8 mouse cellular contexts compared by ENCODE assay signal in genomic region chr2:27539336-27539735, GRCm38 (mm10). TPM values are rescaled to one million over a fixed set of nuclear protein-coding genes. Genes with fewer than 3 reads are reported as not detected.
DNase-seq lines count a peak whose midpoint lies in the region; ATAC-seq and TF ChIP-seq lines count a peak whose summit lies in the region.

No protein-coding gene starts in this region.

- H3K36me3 ChIP-seq in ES-Bruce4 (ENCODE audit: control insufficient read depth, insufficient read depth, low read length, poor library complexity, severe bottlenecking), result peaks cover 17% of the 10 kb centered on the region
- H3K36me3 ChIP-seq in forebrain, embryonic 13.5 days (ENCODE audit: poor library complexity, severe bottlenecking), result peaks cover 27% of the 10 kb centered on the region
- peaks cover 13% of the 10 kb centered on the region for H3K36me3 ChIP-seq in liver, embryonic 11.5 days (ENCODE audit: control insufficient read depth, insufficient read depth, low read length)
- peaks cover 13% of the 10 kb centered on the region for H3K36me3 ChIP-seq in stomach, postnatal 0 days (ENCODE audit: control insufficient read depth, insufficient read depth, low read length)

- H3K9me3 ChIP-seq in ES-Bruce4 (replicated peaks; ENCODE audit: control insufficient read depth, insufficient read depth, low read length, poor library complexity, severe bottlenecking), result no peaks in the 10 kb centered on the region
- H3K9me3 ChIP-seq in forebrain, embryonic 13.5 days (replicated peaks), result no peaks in the 10 kb centered on the region
- H3K9me3 ChIP-seq in liver, embryonic 11.5 days (ENCODE audit: control insufficient read depth, low read length), result no peaks in the 10 kb centered on the region
- H3K9me3 ChIP-seq in stomach, postnatal 0 days (ENCODE audit: control insufficient read depth, low read length), result no peaks in the 10 kb centered on the region

- peak; percentile 92 for DNase-seq in heart, adult 11 months
- no peak for DNase-seq in heart, postnatal 25 days (ENCODE audit: low spot score)
- no peak for DNase-seq in liver, embryonic 11.5 days (ENCODE audit: low spot score)
- no peak for DNase-seq in stomach, postnatal 0 days (ENCODE audit: low spot score)
- no peak for DNase-seq in right cerebral cortex, postnatal 25 days
- DNase-seq in thymus, postnatal 14 days, result no peak

- no peak for TF ChIP-seq CTCF in ES-Bruce4 (IDR thresholded peaks at IDR 0.05; ENCODE audit: low read depth, low read length)
- no peak for TF ChIP-seq CTCF in stomach, postnatal 0 days (IDR thresholded peaks at IDR 0.05; ENCODE audit: low read depth)

- WGBS in forebrain, embryonic 13.5 days, result 21% methylated on average over 5 of the region's 5 CpGs
- 20% methylated on average over 5 of the region's 5 CpGs for WGBS in liver, embryonic 11.5 days
- 15% methylated on average over 5 of the region's 5 CpGs for WGBS in stomach, postnatal 0 days

- H3K4me3 ChIP-seq in ES-Bruce4 (ENCODE audit: low read depth, low read length), result no peak overlapping the region
- peak overlapping the region; percentile 41 for H3K4me3 ChIP-seq in forebrain, embryonic 13.5 days
- H3K4me3 ChIP-seq in liver, embryonic 11.5 days (ENCODE audit: low read depth, low read length), result no peak overlapping the region
- H3K4me3 ChIP-seq in stomach, postnatal 0 days (ENCODE audit: low read depth, low read length), result no peak overlapping the region

- intact Hi-C loops in heart, postnatal 25 days (cut with DNase I), result loop anchor here (2.0 kb wide), 1 partner anchor 21 kb away; no protein-coding TSS in a partner anchor

- H3K4me1 ChIP-seq in ES-Bruce4 (ENCODE audit: control insufficient read depth, insufficient read depth, low read length), result no peaks in the 10 kb centered on the region
- peaks cover 16% of the 10 kb centered on the region for H3K4me1 ChIP-seq in forebrain, embryonic 13.5 days
- peaks cover 8% of the 10 kb centered on the region; the same call in 1 of the 2 replicates for H3K4me1 ChIP-seq in liver, embryonic 11.5 days (replicated peaks; ENCODE audit: control insufficient read depth, insufficient read depth, low read length)
- peaks cover 6% of the 10 kb centered on the region; the same call in 1 of the 2 replicates for H3K4me1 ChIP-seq in stomach, postnatal 0 days (replicated peaks; ENCODE audit: control insufficient read depth, insufficient read depth)

- TF ChIP-seq EP300 in ES-Bruce4 (IDR thresholded peaks at IDR 0.05; ENCODE audit: insufficient read depth, low read depth, low read length), result no peak
- TF ChIP-seq EP300 in stomach, postnatal 0 days (optimal IDR thresholded peaks at IDR 0.05), result no peak

- H3K9ac ChIP-seq in ES-Bruce4 (ENCODE audit: low read depth, poor library complexity, severe bottlenecking), result peak overlapping the region; percentile 34; the same call in 1 of the 2 replicates
- peak overlapping the region; percentile 40 for H3K9ac ChIP-seq in forebrain, embryonic 13.5 days
- no peak overlapping the region for H3K9ac ChIP-seq in liver, embryonic 11.5 days (ENCODE audit: low read depth, low read length)
- H3K9ac ChIP-seq in stomach, postnatal 0 days (ENCODE audit: low read length), result no peak overlapping the region

- TF ChIP-seq POLR2A in ES-Bruce4 (IDR thresholded peaks at IDR 0.05; ENCODE audit: insufficient read depth, low read length), result no peak

- H3K27me3 ChIP-seq in ES-Bruce4 (ENCODE audit: control insufficient read depth, insufficient read depth, low read length, poor library complexity, severe bottlenecking), result no peaks in the 10 kb centered on the region
- no peaks in the 10 kb centered on the region for H3K27me3 ChIP-seq in forebrain, embryonic 13.5 days
- H3K27me3 ChIP-seq in liver, embryonic 11.5 days (replicated peaks; ENCODE audit: control insufficient read depth, insufficient read depth, low read length), result no peaks in the 10 kb centered on the region
- no peaks in the 10 kb centered on the region for H3K27me3 ChIP-seq in stomach, postnatal 0 days (ENCODE audit: control insufficient read depth, insufficient read depth, low read length)

- H3K4me2 ChIP-seq in forebrain, embryonic 13.5 days, result peak overlapping the region; percentile 45
- H3K4me2 ChIP-seq in liver, embryonic 11.5 days, result peak overlapping the region; percentile 2
- H3K4me2 ChIP-seq in stomach, postnatal 0 days (replicated peaks; ENCODE audit: low read depth), result no peak overlapping the region

- H3K27ac ChIP-seq in ES-Bruce4 (ENCODE audit: insufficient read depth, low read length), result peak overlapping the region; percentile 52
- peak overlapping the region; percentile 89 for H3K27ac ChIP-seq in forebrain, embryonic 13.5 days
- H3K27ac ChIP-seq in liver, embryonic 11.5 days (ENCODE audit: low read depth, low read length), result no peak overlapping the region
- H3K27ac ChIP-seq in stomach, postnatal 0 days (replicated peaks), result peak overlapping the region; percentile 18; the same call in 1 of the 2 replicates

- no peak for ATAC-seq in forebrain, embryonic 13.5 days
- ATAC-seq in liver, embryonic 11.5 days (replicated peaks; ENCODE audit: low FRiP score), result no peak
- no peak for ATAC-seq in stomach, postnatal 0 days (ENCODE audit: low FRiP score, low TSS enrichment)

RNA-seq across cellular contexts. Expression of gene Wdr5, which starts 24.4 kb away (rescaled TPM):
- 10 to 100 TPM; 23.4 to 23.7 TPM for total RNA-seq in heart, postnatal 25 days (2021)
- 91.8 and 103 TPM in 2 replicates for polyA plus RNA-seq in ES-Bruce4 (2011; ENCODE audit: insufficient read depth, insufficient read length, low read depth, missing spikeins)
- 54.0 and 59.1 TPM in 2 replicates for polyA plus RNA-seq in forebrain, embryonic 13.5 days (2015; fragmentation: Nextera tagmentation; extraction: Ambion mirVana)
- 76.7 and 78.0 TPM in 2 replicates for polyA plus RNA-seq in liver, embryonic 11.5 days (2014; fragmentation: Nextera tagmentation; extraction: Ambion mirVana)
- 19.3 and 19.7 TPM in 2 replicates for polyA plus RNA-seq in stomach, postnatal 0 days (2015; fragmentation: Nextera tagmentation; extraction: Ambion mirVana)

RNA-seq across cellular contexts. Expression of gene Brd3, which starts 31.9 kb away (rescaled TPM):
- 10 to 100 TPM; 29.3 to 35.7 TPM for total RNA-seq in heart, postnatal 25 days (2021)
- polyA plus RNA-seq in ES-Bruce4 (2011; ENCODE audit: insufficient read depth, insufficient read length, low read depth, missing spikeins), result 75.4 and 76.8 TPM in 2 replicates
- polyA plus RNA-seq in forebrain, embryonic 13.5 days (2015; fragmentation: Nextera tagmentation; extraction: Ambion mirVana), result 140 and 149 TPM in 2 replicates
- polyA plus RNA-seq in liver, embryonic 11.5 days (2014; fragmentation: Nextera tagmentation; extraction: Ambion mirVana), result 111 and 113 TPM in 2 replicates
- polyA plus RNA-seq in stomach, postnatal 0 days (2015; fragmentation: Nextera tagmentation; extraction: Ambion mirVana), result 41.0 and 48.3 TPM in 2 replicates

Comparison
In these comparisons a context has a peak if more than half of its experiments do, and no peak if none do; other contexts are left out.
1. H3K9ac ChIP-seq: peak in ES-Bruce4 (single experiment) and forebrain, embryonic 13.5 days (single experiment); none in liver, embryonic 11.5 days (single experiment) and stomach, postnatal 0 days (single experiment).